Mouse (Mus musculus) large intestine, adult 2 months (tissue): ENCODE results near the gene Ildr2. TPM values are rescaled to one million over a fixed set of nuclear protein-coding genes. Genes with fewer than 3 reads are reported as not detected.

ENCODE experiments used
- DNase-seq: peaks from one replicate; pipeline ENCODE4 v3.0.0-alpha.2; 2012; ENCODE audit warnings: low read depth, low spot score
- WGBS: fragments of 180-500 bp; shearing (Covaris S2); methylation state at CpG from one replicate; pipeline ENCODE4 v1.1.7; 2018; 5-methylcytosine and 5-hydroxymethylcytosine counted together
- polyA plus RNA-seq: library from polyadenylated mRNA; depleted of rRNA; stranded (reverse); fragments of >200 nt; gene quantifications from 2 replicates; pipeline ENCODE4 v1.2.3, GENCODE M21; 2012

The Ildr2 gene
- polyA plus RNA-seq, 1 experiment: 0.16 TPM

- 74% methylated on average over 3 of the region's 3 CpGs for WGBS
- no peak for DNase-seq
These were observed 27.9 kb downstream of the Ildr2 start for GRCm38 (mm10) chr1:166281836-166282235.

GRCm38 (mm10) chr1:166282597-166283210 is 28.8 kb downstream of the Ildr2 start:
- no peak for DNase-seq
- 18% methylated on average over 22 of the region's 22 CpGs for WGBS

GRCm38 (mm10) chr1:166283451-166283850 is 29.5 kb downstream of the Ildr2 start:
- 93% methylated on average over 6 of the region's 6 CpGs for WGBS
- no peak for DNase-seq

- WGBS: 59% methylated on average over 8 of the region's 8 CpGs
- no peak for DNase-seq
These were observed 30.5 kb downstream of the Ildr2 start for GRCm38 (mm10) chr1:166284390-166284789.

- 80% methylated on average over 9 of the region's 9 CpGs for WGBS
- no peak for DNase-seq
These were observed 32.3 kb downstream of the Ildr2 start for GRCm38 (mm10) chr1:166286231-166286630.

- 89% methylated on average over 6 of the region's 6 CpGs for WGBS
- DNase-seq: no peak
These were observed 36.6 kb downstream of the Ildr2 start for GRCm38 (mm10) chr1:166290562-166290961.

GRCm38 (mm10) chr1:166293086-166293485 is 39.1 kb downstream of the Ildr2 start:
- DNase-seq: no peak
- WGBS: 21% methylated on average over 3 of the region's 3 CpGs

- 52% methylated on average over 7 of the region's 7 CpGs for WGBS
These were observed 41.6 kb downstream of the Ildr2 start for GRCm38 (mm10) chr1:166295548-166295947.

GRCm38 (mm10) chr1:166296371-166296770 is 42.4 kb downstream of the Ildr2 start:
- no peak for DNase-seq
- WGBS: 60% methylated on average over 9 of the region's 9 CpGs

More at GRCm38 (mm10) chr1:166295548-166295947, 41.6 kb downstream of the Ildr2 start:
- DNase-seq: no peak

GRCm38 (mm10) chr1:166296971-166297370 is 43.0 kb downstream of the Ildr2 start:
- 75% methylated on average over 8 of the region's 8 CpGs for WGBS
- no peak for DNase-seq

GRCm38 (mm10) chr1:166297499-166298111 is 43.7 kb downstream of the Ildr2 start:
- 66% methylated on average over 15 of the region's 15 CpGs for WGBS
- no peak for DNase-seq

GRCm38 (mm10) chr1:166298884-166299283 is 44.9 kb downstream of the Ildr2 start:
- no peak for DNase-seq
- 81% methylated on average over 2 of the region's 2 CpGs for WGBS

- WGBS: 82% methylated on average over 8 of the region's 8 CpGs
- no peak for DNase-seq
These were observed 45.9 kb downstream of the Ildr2 start for GRCm38 (mm10) chr1:166299821-166300220.

- DNase-seq: no peak
- whole genome bisulfite sequencing: 66% methylated on average over 3 of the region's 3 CpGs
These were observed 46.6 kb downstream of the Ildr2 start for GRCm38 (mm10) chr1:166300526-166300925.

GRCm38 (mm10) chr1:166304352-166305240 is 50.7 kb downstream of the Ildr2 start:
- DNase-seq: no peak
- WGBS: 65% methylated on average over 8 of the region's 8 CpGs

GRCm38 (mm10) chr1:166308471-166308850 is 54.5 kb downstream of the Ildr2 start:
- WGBS: 11% methylated on average over 5 of the region's 5 CpGs
- no peak for DNase-seq

GRCm38 (mm10) chr1:166308851-166309715 is 55.1 kb downstream of the Ildr2 start:
- no peak for DNase-seq
- 2% methylated on average over 92 of the region's 94 CpGs for WGBS

- no peak for DNase-seq
- WGBS: 78% methylated on average over 5 of the region's 5 CpGs
These were observed 57.2 kb downstream of the Ildr2 start for GRCm38 (mm10) chr1:166311151-166311550.

- no peak for DNase-seq
- WGBS: 59% methylated on average over 1 of the region's 1 CpGs
These were observed 59.7 kb downstream of the Ildr2 start for GRCm38 (mm10) chr1:166313637-166314036.

- WGBS: 75% methylated on average over 4 of the region's 4 CpGs
- no peak for DNase-seq
These were observed 61.8 kb downstream of the Ildr2 start for GRCm38 (mm10) chr1:166315706-166316105.
